Mouse (Mus musculus): ENCODE measurements around the gene Kcnj10. TPM values are rescaled to one million over a fixed set of nuclear protein-coding genes. Genes with fewer than 3 reads are reported as not detected.

Kcnj10 gene
- polyA plus RNA-seq, 1 experiment from 2014 or later = 0.06 TPM

- WGBS = 73% methylated on average over 6 of the region's 6 CpGs
- Histone ChIP-seq H3K4me3 (no peak overlapping the region), H3K9ac (no peak overlapping the region), H3K36me3 (no peaks in the 10 kb centered on the region), H3K27ac (no peak overlapping the region), H3K4me1 (peaks cover 27% of the 10 kb centered on the region), H3K27me3 (no peaks in the 10 kb centered on the region), H3K4me2 (replicated peaks) (no peak overlapping the region), H3K9me3 (no peaks in the 10 kb centered on the region)
- ATAC-seq (ENCODE audit: insufficient number of reproducible peaks, insufficient read depth, low FRiP score, low TSS enrichment) = no peak
These were observed 36.6 kb upstream of the Kcnj10 start for GRCm38 (mm10) chr1:172304443-172304842.

DNA sequence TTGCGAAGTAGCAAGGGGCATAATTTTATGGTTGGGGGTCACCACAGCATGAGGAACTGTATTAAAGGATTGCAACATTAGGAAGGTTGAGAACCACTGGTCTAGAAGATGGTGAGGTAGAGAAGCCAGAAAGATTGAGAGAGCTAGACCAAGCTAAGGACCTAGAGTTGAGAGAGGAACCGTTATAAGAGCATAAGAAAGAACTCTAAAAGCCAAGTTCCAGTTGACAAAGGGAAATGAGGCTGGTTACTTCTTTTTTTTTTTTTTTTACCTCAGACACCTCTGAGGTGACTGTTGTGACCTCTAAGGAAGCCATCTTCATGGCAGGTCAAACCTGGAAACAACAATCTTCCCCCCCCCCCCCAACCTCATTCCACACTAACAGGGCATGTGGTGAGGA is 35.9 kb upstream of the Kcnj10 start:
- H3K4me2 ChIP-seq (replicated peaks) = no peak overlapping the region
- peaks cover 26% of the 10 kb centered on the region for H3K4me1 ChIP-seq
- WGBS = 93% methylated on average over 2 of the region's 2 CpGs

GRCm38 (mm10) chr1:172305635-172306034 is 35.4 kb upstream of the Kcnj10 start:
- no peak overlapping the region for H3K4me2 ChIP-seq (replicated peaks)
- no peaks in the 10 kb centered on the region for H3K9me3 ChIP-seq
- no peaks in the 10 kb centered on the region for H3K27me3 ChIP-seq
- 80% methylated on average over 3 of the region's 3 CpGs for WGBS
- no peak overlapping the region for H3K9ac ChIP-seq
- no peak overlapping the region for H3K27ac ChIP-seq
- H3K36me3 ChIP-seq = no peaks in the 10 kb centered on the region
- no peak for ATAC-seq (ENCODE audit: insufficient number of reproducible peaks, insufficient read depth, low FRiP score, low TSS enrichment)
- peaks cover 22% of the 10 kb centered on the region for H3K4me1 ChIP-seq
- no peak overlapping the region for H3K4me3 ChIP-seq

More for the DNA sequence above, 35.9 kb upstream of the Kcnj10 start:
- ATAC-seq (ENCODE audit: insufficient number of reproducible peaks, insufficient read depth, low FRiP score, low TSS enrichment) = no peak
- Histone ChIP-seq H3K27ac (no peak overlapping the region), H3K9me3 (no peaks in the 10 kb centered on the region), H3K36me3 (no peaks in the 10 kb centered on the region), H3K27me3 (no peaks in the 10 kb centered on the region), H3K4me3 (no peak overlapping the region), H3K9ac (no peak overlapping the region)

DNA sequence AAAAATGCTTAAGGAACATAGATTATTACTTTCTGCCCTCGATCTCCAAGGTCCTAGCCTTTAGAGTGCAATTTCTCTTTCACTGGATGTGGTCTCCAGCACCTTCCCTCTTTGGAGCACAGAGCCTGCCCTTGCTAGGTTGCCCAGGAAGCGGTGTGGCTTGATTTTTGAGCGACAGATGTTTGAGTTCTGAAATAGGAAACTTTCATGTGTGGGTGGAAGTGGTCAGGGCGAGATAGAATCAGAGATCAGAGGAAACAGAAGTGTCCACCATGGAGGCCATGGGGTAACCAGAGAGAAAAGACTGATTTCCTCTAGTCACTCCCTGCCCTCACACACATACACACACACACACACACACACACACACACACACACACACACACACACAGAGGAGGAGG is 34.8 kb upstream of the Kcnj10 start:
- H3K36me3 ChIP-seq = no peaks in the 10 kb centered on the region
- peaks cover 16% of the 10 kb centered on the region for H3K4me1 ChIP-seq
- ATAC-seq (ENCODE audit: insufficient number of reproducible peaks, insufficient read depth, low FRiP score, low TSS enrichment) = no peak
- H3K4me3 ChIP-seq = no peak overlapping the region
- peak overlapping the region; percentile 12; the same call in 1 of the 2 replicates for H3K27ac ChIP-seq
- H3K9ac ChIP-seq = no peak overlapping the region
- WGBS = 79% methylated on average over 4 of the region's 4 CpGs
- no peaks in the 10 kb centered on the region for H3K27me3 ChIP-seq
- no peaks in the 10 kb centered on the region for H3K9me3 ChIP-seq
- H3K4me2 ChIP-seq (replicated peaks) = no peak overlapping the region

GRCm38 (mm10) chr1:172306885-172307284 is 34.1 kb upstream of the Kcnj10 start:
- Histone ChIP-seq H3K27me3 (no peaks in the 10 kb centered on the region), H3K4me1 (peaks cover 17% of the 10 kb centered on the region), H3K36me3 (no peaks in the 10 kb centered on the region), H3K9me3 (no peaks in the 10 kb centered on the region), H3K27ac (0 out of 2 replicates have a peak overlapping the region, but pooled peaks have one; percentile 12), H3K4me3 (no peak overlapping the region), H3K9ac (no peak overlapping the region), H3K4me2 (replicated peaks) (no peak overlapping the region)
- no peak for ATAC-seq (ENCODE audit: insufficient number of reproducible peaks, insufficient read depth, low FRiP score, low TSS enrichment)
- WGBS = 76% methylated on average over 6 of the region's 6 CpGs

- H3K4me1 ChIP-seq = peaks cover 15% of the 10 kb centered on the region
These were observed 33.1 kb upstream of the Kcnj10 start for GRCm38 (mm10) chr1:172307936-172308335.

DNA sequence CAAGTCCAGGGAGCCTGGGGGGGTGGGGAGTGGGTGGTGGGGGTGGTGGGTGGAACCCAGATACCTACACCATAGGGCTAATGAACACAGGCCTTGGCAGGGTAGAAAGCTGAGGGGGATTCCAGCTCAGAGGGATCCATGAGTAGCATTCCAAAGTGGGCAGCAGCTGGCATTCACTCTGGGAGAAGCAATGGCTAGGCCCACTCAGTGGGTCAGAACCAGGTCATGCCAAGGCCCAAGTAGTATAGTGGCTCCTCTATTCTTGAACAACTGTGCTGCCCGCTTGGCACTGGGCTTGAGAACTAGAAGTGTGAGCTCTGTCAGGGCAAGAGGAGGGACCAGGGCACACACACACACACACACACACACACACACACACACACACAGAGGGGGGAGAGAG is 32.6 kb upstream of the Kcnj10 start:
- no peaks in the 10 kb centered on the region for H3K27me3 ChIP-seq
- H3K4me3 ChIP-seq = no peak overlapping the region
- no peaks in the 10 kb centered on the region for H3K36me3 ChIP-seq
- no peak overlapping the region for H3K4me2 ChIP-seq (replicated peaks)
- H3K9me3 ChIP-seq = no peaks in the 10 kb centered on the region
- 92% methylated on average over 1 of the region's 1 CpGs for WGBS
- ATAC-seq (ENCODE audit: insufficient number of reproducible peaks, insufficient read depth, low FRiP score, low TSS enrichment) = no peak
- H3K27ac ChIP-seq = peak overlapping the region; percentile 5; the same call in 1 of the 2 replicates
- peaks cover 17% of the 10 kb centered on the region for H3K4me1 ChIP-seq
- H3K9ac ChIP-seq = no peak overlapping the region

More at GRCm38 (mm10) chr1:172307936-172308335, 33.1 kb upstream of the Kcnj10 start:
- no peaks in the 10 kb centered on the region for H3K27me3 ChIP-seq
- H3K27ac ChIP-seq = peak overlapping the region; percentile 5; the same call in 1 of the 2 replicates
- H3K4me3 ChIP-seq = no peak overlapping the region
- H3K9me3 ChIP-seq = no peaks in the 10 kb centered on the region
- no peak overlapping the region for H3K4me2 ChIP-seq (replicated peaks)
- no peak for ATAC-seq (ENCODE audit: insufficient number of reproducible peaks, insufficient read depth, low FRiP score, low TSS enrichment)
- 58% methylated on average over 10 of the region's 10 CpGs for WGBS
- no peak overlapping the region for H3K9ac ChIP-seq
- no peaks in the 10 kb centered on the region for H3K36me3 ChIP-seq

- H3K27me3 ChIP-seq = no peaks in the 10 kb centered on the region
- H3K36me3 ChIP-seq = no peaks in the 10 kb centered on the region
- 4% methylated on average over 14 of the region's 14 CpGs for WGBS
- ATAC-seq (ENCODE audit: insufficient number of reproducible peaks, insufficient read depth, low FRiP score, low TSS enrichment) = peak; percentile 47
- H3K9me3 ChIP-seq = no peaks in the 10 kb centered on the region
- H3K4me2 ChIP-seq (replicated peaks) = peak overlapping the region; percentile 55
- H3K9ac ChIP-seq = peak overlapping the region; percentile 41; the same call in 1 of the 2 replicates
- H3K4me1 ChIP-seq = peaks cover 21% of the 10 kb centered on the region
- peak overlapping the region; percentile 81; the same call in 1 of the 2 replicates for H3K27ac ChIP-seq
- peak overlapping the region; percentile 25; the same call in 1 of the 2 replicates for H3K4me3 ChIP-seq
These were observed 31.2 kb upstream of the Kcnj10 start for GRCm38 (mm10) chr1:172309699-172310398.

GRCm38 (mm10) chr1:172311248-172311906 is 29.6 kb upstream of the Kcnj10 start:
- no peaks in the 10 kb centered on the region for H3K27me3 ChIP-seq
- no peaks in the 10 kb centered on the region for H3K36me3 ChIP-seq
- H3K4me1 ChIP-seq = peaks cover 21% of the 10 kb centered on the region
- H3K4me3 ChIP-seq = peak overlapping the region; percentile 77
- peak overlapping the region; percentile 82; the same call in 1 of the 2 replicates for H3K9ac ChIP-seq
- peak overlapping the region; percentile 79 for H3K27ac ChIP-seq
- H3K9me3 ChIP-seq = no peaks in the 10 kb centered on the region
- WGBS = 4% methylated on average over 23 of the region's 23 CpGs
- H3K4me2 ChIP-seq (replicated peaks) = peak overlapping the region; percentile 94
- no peak for ATAC-seq (ENCODE audit: insufficient number of reproducible peaks, insufficient read depth, low FRiP score, low TSS enrichment)

- peak overlapping the region; percentile 79 for H3K27ac ChIP-seq
- peak overlapping the region; percentile 94 for H3K4me2 ChIP-seq (replicated peaks)
- H3K9ac ChIP-seq = peak overlapping the region; percentile 82
- peaks cover 22% of the 10 kb centered on the region for H3K4me1 ChIP-seq
- under 1% methylated on average over 31 of the region's 55 CpGs for WGBS
- no peaks in the 10 kb centered on the region for H3K27me3 ChIP-seq
- ATAC-seq (ENCODE audit: insufficient number of reproducible peaks, insufficient read depth, low FRiP score, low TSS enrichment) = peak; percentile 74
- H3K9me3 ChIP-seq = no peaks in the 10 kb centered on the region
- peak overlapping the region; percentile 77 for H3K4me3 ChIP-seq
- H3K36me3 ChIP-seq = no peaks in the 10 kb centered on the region
These were observed 28.9 kb upstream of the Kcnj10 start for GRCm38 (mm10) chr1:172311921-172312767.

GRCm38 (mm10) chr1:172312768-172313561 is 28.0 kb upstream of the Kcnj10 start:
- H3K4me1 ChIP-seq = peaks cover 26% of the 10 kb centered on the region
- peaks cover 2% of the 10 kb centered on the region; the same call in 1 of the 2 replicates for H3K36me3 ChIP-seq
- ATAC-seq (ENCODE audit: insufficient number of reproducible peaks, insufficient read depth, low FRiP score, low TSS enrichment) = no peak
- 16% methylated on average over 16 of the region's 16 CpGs for WGBS
- no peaks in the 10 kb centered on the region for H3K27me3 ChIP-seq
- H3K4me2 ChIP-seq (replicated peaks) = peak overlapping the region; percentile 94
- H3K9me3 ChIP-seq = no peaks in the 10 kb centered on the region
- H3K27ac ChIP-seq = no peak overlapping the region
- H3K4me3 ChIP-seq = peak overlapping the region; percentile 77
- H3K9ac ChIP-seq = peak overlapping the region; percentile 82

Data from embryonic facial prominence, embryonic 12.5 days (tissue).